Mouse (Mus musculus) bone marrow, adult 2 months (tissue): Measurements from ENCODE around the gene Fpgs.

ENCODE experiments used
- CTCF ChIP-seq: fragments of 200-500 bp; IDR thresholded peaks from 2 replicates; pipeline ENCODE4 v1.5.1; 2011; ENCODE audit warnings: low read length, control low read depth; ENCODE audit not compliant: control insufficient read depth, insufficient read depth
- POLR2A ChIP-seq: fragments of 200-500 bp; IDR thresholded peaks from 2 replicates; pipeline ENCODE4 v1.6.1; 2011; ENCODE audit warnings: low read depth, mild to moderate bottlenecking, control low read depth, low read length, borderline replicate concordance; ENCODE audit not compliant: control insufficient read depth

- no peak for TF ChIP-seq CTCF
- no peak for TF ChIP-seq POLR2A
These were observed 35.8 kb downstream of the Fpgs start for GRCm38 (mm10) chr2:32668176-32668575.
